Mouse (Mus musculus): ENCODE data around the gene Vmn1r224. TPM values are rescaled to one million over a fixed set of nuclear protein-coding genes. Genes with fewer than 3 reads are reported as not detected.

The Vmn1r224 gene
- total RNA-seq (2021) = not detected

DNA sequence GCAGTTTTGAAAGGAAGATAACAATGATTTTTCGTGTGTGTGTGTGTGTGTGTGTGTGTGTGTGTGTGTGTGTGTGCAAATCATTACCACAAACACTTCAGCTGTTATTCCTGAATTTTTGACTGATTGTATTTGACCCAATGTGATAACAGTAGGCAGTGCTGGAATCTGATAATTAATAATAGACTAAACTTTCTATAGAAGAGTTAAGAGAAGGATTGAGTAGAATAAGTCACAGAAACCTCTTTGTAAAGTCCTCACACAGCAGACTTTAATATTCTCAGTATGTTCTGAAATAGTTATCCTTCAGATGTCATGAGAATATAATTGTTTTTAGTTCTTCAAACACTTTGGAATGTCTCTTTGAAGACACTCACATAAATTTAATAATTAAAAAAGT lies at the start of gene Vmn1r224:
Vmn1r224 (plus strand) TSS at position 301 of the 400 bp plus-strand sequence.
- DNase-seq (ENCODE audit: low spot score in 2 of 2) = no peak
- intact Hi-C loops (cut with DNase I) = no loop called here

DNA sequence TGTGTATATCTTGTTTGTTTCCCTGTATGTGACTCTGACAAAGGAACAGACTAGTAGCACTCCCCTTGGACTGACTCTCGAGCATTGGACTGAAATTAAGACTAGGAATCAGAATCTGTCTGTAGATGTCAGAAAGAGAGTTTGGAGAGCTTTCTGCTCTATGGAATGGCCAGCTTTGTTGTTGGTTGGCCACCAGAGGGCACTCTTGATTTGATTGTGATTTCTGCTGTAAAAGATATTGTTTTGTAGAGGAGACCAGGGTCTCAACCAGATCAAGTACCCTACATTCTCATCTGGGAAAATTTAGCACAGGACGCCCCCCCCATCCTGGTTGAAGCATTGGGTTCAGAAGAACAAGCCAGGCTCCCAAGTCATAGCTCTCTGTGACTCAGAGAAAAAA lies 14.8 kb upstream of the Vmn1r224 start:
- intact Hi-C loops (cut with DNase I) = no loop called here
- no peak for DNase-seq (ENCODE audit: low spot score in 2 of 2)

DNA sequence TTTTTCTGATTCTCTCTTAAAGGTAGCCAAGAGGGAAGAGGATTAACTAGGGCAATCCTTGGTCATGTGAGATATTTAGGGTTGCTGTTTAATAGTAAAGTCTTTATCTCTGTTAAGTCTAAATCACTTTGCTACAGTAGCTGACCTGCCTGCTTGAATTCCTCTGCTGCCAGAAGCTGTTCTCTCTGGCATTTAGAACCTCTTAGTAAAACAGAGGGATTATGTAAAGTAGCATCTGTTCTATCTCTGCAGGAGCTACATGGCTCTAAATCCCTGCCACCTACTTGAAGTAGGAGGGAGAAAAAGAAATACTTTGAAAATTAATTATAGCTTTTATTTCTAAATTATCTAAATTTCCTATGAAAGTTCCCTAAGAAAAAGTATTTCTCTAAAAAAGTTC lies 25.3 kb downstream of the Vmn1r224 start:
- DNase-seq (ENCODE audit: low spot score in 2 of 2) = no peak

DNA sequence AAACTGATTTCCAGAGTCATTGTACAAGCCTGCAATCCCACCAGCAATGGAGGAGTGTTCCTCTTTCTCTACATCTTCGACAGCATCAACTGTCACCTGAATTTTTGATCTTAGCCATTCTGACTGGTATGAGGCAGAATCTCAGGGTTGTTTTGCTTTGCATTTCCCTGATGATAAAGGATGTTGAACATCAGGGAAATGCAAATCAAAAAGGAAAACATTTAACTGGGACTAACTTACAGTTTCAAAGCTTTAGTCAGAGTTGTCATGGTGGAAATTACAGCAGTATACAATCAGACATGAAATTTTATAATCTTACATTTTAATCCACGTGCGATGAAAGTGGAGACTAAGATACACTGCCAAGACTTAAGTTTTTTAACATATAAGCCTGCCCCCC lies 59.4 kb downstream of the Vmn1r224 start:
- intact Hi-C loops (cut with DNase I) = no loop called here
- DNase-seq (ENCODE audit: low spot score in 2 of 2) = no peak

More for the DNA sequence above, 25.3 kb downstream of the Vmn1r224 start:
- intact Hi-C loops (cut with DNase I) = no loop called here

Other genes with a start within 250 kb of the Vmn1r224 start
- gene Fpr-rs6, start 231.0 kb upstream of the Vmn1r224 start, total RNA-seq (2021) = not detected
- not detected for gene Vmn2r105, start 179.1 kb upstream of the Vmn1r224 start, total RNA-seq (2021)
- gene Vmn2r106, start 128.6 kb upstream of the Vmn1r224 start, total RNA-seq (2021) = not detected
- not detected for gene Vmn2r107, start 68.9 kb upstream of the Vmn1r224 start, total RNA-seq (2021)
- not detected for gene Vmn2r108, start 67.2 kb downstream of the Vmn1r224 start, total RNA-seq (2021)
- gene Vmn1r225, start 84.0 kb downstream of the Vmn1r224 start, total RNA-seq (2021) = not detected
- gene Vmn2r109, start 150.6 kb downstream of the Vmn1r224 start, total RNA-seq (2021) = not detected
- gene Vmn2r110, start 182.3 kb downstream of the Vmn1r224 start, total RNA-seq (2021) = not detected
- gene Fpr-rs3, start 210.7 kb downstream of the Vmn1r224 start, total RNA-seq (2021) = not detected